Mouse (Mus musculus) cerebellum, adult 9-10 months (tissue): ENCODE results near the gene Ublcp1.

ENCODE experiments used
- DNase-seq: peaks from one replicate; pipeline ENCODE4 v3.0.0; 2022

The Ublcp1 gene

DNA sequence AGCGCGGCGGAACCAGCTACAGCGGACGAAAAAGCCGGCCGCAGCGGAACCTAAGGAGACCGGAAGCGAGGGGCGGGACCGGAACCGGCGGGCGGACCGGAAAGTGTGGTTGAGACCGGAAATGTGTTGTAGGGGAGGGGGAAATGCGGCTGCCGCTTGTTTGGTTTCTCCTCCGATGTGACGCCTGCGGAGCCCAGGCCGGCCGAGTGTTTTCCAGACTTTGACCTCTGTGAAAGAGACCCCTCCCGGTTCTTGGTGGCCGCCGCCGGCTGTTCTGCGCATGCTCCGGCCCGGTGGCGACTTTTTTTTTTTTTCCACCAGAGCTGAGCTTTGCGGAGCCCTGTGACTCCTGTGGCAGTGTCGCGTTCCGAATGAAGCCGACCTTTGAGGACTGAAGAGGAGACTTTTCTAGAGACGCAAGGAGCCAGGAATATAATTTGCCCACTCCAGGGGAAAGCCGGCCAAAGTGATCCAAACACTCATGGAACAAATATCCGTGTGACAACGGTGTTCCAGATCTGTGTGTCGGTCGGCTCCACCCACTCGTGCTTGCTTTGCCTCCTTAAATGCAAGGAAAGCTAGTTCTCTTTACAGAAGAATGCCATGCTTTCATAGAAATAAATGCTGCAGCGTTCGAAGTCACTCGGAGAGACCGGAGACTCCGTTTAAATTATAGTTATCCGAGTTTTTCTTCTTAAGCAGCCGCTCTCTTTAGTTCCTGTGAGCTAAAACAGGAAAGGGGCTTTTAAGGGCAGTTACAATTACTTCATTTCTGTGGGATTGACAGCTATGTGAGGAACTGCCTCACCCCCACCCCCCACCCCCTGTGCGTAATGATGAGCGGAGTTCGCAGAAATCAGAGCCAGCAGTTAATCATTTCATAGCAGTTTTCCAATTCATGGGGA is at the start of gene Ublcp1:
Ublcp1 (minus strand) TSS at position 67 of the 905 bp plus-strand sequence.
- peak; percentile 94 for DNase-seq

DNA sequence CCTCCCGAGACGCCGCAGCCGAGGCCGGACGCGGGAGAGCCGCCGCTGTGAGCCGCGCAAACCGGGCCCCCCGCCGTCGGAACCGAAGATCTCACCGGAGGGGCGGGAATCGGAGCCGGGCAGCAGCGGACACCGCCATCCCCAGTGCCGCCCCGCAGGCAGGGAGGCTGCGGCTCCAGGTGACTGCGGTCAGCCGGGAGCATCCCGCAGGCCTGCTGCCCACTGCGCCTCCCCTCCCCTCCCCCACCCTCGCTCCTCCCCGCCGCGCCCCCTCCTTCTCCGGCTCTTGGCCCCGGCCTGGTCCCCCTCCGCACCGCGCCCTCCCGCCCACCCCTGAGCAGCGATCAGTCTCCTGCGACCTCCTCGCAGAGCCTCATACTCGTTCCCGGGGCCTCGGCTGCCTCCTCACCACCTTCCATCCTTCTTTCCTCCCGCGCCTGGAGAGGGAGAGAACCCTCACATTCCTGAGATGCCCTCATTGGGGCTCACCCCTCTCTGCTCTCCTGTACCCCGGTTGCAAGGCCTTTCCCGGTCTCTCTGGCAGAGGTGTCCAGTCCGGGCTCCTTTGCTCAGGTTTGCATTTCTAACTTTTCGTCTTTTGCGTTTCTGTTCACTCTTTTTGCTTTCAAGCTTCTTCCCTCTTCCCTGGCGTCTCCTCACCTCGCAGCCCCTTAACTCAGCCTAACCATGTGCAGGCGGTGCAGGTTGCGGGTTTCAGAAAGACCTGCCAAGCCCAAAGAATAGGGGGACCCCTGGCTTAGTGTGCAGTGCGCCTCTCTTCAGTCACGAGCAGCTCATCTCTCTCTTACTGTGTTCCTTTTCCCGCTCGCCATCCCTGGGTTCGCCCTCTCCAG is 49.0 kb upstream of the Ublcp1 start:
- DNase-seq = peak; percentile 58

DNA sequence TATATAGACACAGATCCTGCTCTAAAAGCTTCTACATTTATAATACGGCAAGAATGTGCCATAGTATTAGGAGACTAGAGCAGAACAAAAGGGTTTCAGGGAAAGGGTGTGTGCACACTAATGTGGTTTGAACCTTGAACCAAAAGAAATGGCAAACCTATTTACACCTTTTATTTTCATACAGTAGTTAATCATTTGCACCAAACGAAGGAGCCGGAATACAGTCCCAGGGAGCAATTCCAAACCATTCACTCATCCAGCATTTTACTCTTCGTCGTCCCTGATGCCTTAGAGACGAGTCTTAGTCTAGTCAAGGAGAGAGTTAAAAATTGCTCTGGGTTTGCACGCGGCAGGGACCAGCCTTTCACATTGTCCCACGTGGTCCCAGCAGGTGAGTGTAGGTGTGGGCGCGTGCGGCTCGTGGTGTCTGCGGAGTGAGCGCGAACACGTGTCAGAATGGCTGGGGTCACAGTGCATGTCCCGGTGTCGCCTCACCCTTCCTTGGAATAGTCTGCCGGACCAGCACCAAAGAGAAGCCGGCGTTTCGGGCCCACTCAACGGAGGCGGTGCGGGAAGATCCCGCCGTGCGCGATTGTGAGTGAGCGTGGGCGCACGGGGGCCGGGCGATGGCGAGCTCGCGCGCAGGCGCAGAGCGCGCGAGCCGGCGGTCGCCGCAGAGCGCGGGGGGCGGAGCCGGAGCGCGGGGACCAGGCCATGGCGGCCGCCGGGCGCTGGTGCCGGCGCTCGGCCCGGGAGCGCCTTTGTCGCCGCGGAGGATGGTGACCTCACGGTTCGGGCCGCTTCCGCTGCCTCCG is 48.2 kb upstream of the Ublcp1 start, which contains the start of gene Rnf145:
Rnf145 (plus strand) TSS at position 684 of the 815 bp plus-strand sequence.
- peak; percentile 87 for DNase-seq

GRCm38 (mm10) chr11:44517561-44518280 is 47.4 kb upstream of the Ublcp1 start:
- DNase-seq = peak; percentile 57

- DNase-seq = peak; percentile 13
Observed at GRCm38 (mm10) chr11:44516362-44516761, 46.1 kb upstream of the Ublcp1 start.

DNA sequence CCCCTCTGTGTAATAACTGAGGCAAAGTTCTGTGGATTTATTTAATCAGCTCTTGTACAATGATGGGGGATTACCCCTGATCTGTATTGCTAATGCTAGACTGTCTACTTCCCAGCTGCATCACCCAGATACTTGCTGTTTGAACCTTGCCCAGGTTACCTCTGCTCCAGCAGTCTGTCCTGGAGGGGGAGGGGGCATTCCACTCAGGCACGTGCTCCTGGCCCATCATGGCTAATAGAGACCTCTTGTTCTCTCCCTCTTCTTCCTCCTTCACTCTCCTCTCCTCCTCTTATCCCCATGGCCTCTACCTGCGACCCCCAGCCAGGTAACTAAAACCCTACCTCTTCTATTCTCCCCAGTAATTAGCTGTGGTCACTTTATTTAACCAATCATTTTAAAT is 44.4 kb upstream of the Ublcp1 start:
- DNase-seq = peak; percentile 4

GRCm38 (mm10) chr11:44513026-44513422 is 42.7 kb upstream of the Ublcp1 start:
- no peak for DNase-seq

DNA sequence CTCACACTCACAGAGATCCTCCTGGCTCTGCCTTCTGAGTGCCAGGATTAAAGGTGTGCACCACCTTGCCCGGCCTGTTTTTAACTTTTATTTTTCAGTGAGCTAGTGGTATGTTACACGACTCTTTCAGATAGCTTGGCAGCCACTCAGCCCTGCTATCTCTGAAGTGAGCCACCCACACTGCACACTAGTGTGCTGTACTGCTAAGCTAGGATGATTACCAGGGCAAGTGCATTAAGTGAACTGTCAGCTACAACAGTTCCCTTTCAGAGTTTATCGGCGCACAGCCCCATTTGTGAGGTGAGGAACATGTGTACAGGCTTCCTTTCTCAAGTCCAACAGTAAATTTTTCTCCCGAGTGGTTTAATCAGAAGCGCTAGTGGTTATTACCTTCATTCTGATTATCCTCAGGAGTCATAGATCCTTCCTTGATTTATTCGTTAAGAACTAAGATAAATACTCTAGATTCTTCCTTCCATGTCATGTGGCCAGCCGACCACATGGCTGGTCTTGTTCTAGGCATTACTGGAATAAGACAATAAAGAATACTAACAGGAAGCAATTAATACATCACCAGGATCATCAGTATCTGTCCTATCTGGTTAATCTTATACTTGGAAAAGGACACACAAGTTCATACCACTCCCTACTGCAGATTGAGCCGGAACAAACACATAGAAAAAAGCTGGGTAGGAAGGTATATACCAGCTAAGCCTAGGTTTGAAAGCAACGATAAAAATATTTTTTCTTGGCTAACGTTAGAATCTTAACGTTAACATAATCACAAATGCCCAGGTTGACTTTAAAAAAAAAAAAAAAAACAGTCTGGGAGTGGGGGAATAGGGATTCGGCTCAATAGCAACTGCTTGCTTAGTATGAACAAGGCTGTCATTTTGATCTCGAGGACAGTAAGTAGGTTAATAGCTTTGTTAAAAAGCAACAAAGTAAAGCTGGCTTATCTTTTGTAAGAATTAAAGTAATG is 42.0 kb upstream of the Ublcp1 start:
- no peak for DNase-seq

DNA sequence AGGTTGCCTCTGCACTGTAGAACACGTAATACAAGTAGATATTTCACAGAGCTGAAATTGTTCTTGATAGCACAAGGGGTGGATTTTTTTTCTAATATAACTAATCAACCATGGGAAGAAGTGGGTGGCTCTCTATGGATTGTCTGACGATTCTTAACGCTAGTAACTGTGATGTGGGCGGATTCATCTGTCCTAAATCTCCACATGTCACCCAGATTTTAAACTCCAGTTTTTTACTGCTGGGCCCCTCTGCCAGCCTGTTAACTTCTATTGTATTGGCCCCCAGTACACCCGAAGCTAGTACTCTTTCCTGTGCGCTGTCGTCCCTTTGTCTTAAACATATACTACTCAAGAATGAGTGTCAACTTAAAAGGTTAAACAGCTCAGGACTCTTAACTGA is 40.1 kb upstream of the Ublcp1 start:
- no peak for DNase-seq

DNA sequence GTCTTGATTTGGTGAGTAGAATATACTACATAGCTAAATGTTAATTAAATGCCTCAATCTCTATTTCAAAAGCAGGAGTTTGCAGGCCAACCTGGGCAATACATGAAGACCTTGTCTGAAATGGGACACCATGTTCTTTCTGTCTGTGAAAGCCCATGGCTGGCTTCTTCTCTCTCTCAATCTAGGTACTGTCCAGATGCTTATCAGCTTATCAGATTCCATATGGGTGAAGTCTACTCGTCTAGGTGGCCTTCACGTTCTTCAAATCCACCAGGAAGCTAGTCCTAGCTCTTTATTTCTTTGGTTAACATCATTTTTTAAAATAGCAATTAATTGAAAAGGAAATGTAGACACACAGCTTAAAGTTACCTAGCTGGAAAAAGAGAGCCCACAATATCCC is 39.6 kb upstream of the Ublcp1 start:
- no peak for DNase-seq

- DNase-seq = no peak
Observed at GRCm38 (mm10) chr11:44508876-44509275, 38.6 kb upstream of the Ublcp1 start.

DNA sequence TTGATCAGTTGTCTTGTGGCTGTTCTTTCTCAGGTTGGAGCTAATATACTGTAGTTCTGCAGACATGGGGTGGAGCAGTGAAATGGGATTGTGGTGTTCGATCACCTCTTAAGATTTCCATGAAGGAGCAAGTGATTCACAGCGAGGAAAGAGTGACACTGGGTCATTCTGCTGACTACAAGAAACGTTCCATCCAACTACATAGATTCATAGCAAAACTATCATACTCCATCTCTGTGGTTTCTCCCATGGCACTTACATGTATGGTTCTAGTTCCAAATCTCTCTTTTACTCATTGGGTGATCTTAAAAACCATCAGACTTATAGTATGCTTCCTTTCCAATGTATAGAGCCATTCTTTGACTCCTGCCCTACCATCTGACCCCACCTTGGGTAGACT is 34.5 kb upstream of the Ublcp1 start:
- no peak for DNase-seq

DNA sequence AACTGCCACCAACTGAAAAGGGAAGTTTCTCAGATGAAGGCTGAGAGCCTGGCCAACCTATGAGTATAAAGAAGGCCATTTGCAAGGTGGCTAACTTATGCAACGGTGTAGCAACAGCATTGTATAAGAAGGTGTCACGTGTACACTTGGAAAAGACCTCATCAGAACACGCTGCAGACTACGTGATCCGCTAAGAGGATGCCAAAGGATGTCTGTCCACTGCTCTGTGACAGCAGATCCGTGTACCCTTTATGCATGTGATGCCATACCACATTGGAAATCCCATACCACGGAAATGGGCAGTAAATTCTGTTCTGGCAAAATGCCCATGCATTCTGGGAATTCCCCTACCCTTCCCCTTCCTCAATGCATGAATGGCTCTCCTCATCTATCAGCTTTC is 33.8 kb upstream of the Ublcp1 start:
- DNase-seq = no peak

- no peak for DNase-seq
Observed at GRCm38 (mm10) chr11:44502931-44503330, 32.6 kb upstream of the Ublcp1 start.

DNA sequence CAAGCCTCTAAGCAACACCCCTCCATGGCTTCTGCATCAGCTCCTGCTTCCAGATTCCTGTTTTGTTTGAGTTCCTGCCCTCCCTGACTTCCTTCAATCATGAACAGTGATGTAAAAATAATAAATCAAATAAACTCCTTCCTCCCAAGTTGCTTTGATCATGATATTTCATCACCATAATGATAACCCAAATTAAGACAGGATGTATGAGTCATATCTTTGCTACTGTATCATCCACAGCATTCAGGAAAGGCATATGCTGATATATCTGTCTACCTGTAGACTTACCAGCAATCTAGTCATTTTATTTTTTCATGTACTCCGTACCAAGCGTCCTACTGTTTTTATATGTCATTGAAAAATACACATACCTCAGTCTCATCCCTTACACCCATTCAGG is 31.2 kb upstream of the Ublcp1 start:
- no peak for DNase-seq

DNA sequence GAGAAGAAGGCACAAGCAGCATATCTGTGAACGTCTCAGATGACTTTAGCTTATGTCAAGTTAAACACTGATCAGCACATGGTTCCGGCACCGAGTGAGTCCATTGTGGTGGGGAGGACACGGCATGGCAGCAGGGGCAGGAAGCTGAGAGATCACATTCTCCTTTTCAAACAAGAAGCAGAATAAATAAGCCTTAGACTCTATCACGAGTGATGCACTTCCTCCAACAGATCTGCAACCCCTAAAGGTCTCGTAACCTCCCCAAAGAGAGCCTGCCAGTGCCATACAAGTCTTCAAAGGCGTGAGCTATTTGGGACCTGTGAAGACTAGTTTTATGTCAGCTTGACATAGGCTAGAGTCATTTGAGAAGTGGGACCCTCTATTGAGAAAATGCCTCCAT is 30.7 kb upstream of the Ublcp1 start:
- no peak for DNase-seq

DNA sequence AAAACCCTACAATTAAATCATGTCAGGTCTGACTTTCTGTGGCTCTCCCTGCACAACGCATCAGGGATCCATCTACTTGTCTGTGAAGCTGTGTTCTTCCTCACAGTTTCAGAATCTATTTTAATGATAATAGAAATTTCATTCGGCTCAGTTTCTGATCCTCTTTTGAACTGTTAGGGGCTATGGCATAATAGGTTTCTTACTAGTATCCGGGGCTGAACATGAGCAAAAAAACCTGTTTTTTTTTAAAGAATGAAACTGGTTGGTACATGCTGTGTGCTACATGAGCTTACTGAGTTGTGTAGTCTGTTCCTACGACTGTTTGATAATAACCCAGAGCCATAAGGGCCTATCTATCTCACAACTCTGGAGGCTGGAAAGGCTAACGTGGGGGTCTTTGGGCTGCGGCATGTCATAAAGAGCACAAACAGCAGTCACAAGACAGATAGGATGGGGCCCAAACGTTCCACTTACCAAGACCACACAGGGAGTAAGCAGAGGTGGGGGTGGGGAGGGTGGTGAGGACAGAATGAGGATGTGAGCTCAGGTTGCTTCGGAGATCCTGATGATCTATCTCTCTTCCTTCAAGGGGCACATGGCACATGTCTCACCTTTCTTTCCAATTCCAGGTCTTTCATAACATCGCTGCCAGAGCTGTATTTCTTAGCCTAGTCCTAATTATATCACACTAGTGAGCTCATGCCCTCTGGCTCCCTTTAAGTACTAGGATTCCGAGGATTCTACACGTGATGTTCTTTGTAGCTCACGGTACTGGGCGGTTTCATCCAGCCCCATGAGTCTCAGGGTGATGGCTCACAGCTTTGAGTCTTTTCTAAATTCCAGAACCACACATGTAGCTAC is 28.3 kb upstream of the Ublcp1 start:
- no peak for DNase-seq

GRCm38 (mm10) chr11:44496217-44496616 is 25.9 kb upstream of the Ublcp1 start:
- no peak for DNase-seq

GRCm38 (mm10) chr11:44494643-44495323 is 24.5 kb upstream of the Ublcp1 start:
- no peak for DNase-seq
